Mouse (Mus musculus) liver, embryonic 14.5 days (tissue): Measurements from ENCODE around the gene Mbnl2.

Source experiments
- CTCF ChIP-seq: IDR thresholded peaks from 2 replicates; pipeline ENCODE4 v1.5.1; 2016; ENCODE audit warnings: antibody characterized with exemption, low read depth, control low read depth
- EP300 ChIP-seq: IDR thresholded peaks from 2 replicates; pipeline ENCODE4 v1.6.1; 2016; ENCODE audit warnings: antibody characterized with exemption, low read depth

DNA sequence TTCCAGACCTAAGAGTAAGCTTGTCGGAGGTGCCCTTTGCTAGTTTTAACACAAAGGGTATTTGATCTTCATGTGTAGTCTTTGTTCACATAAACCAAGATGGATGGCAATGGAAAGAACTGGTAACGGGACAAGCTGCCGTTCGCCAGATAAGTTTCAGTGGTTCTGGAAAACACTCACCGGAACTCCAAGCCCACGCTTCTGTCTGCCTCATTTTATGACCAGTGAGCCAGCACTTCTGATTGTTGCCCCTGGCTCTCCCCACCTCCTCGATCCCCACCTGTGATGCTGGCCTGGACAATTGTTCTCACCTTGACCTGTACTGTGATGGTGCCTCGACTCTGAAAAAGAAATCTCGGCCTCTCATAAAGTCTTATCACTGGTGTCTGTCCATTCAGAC lies 117.0 kb downstream of the Mbnl2 start:
- TF ChIP-seq CTCF (no peak), EP300 (no peak)
